Mouse (Mus musculus) hematopoietic multipotent progenitor cell, adult 10-12 weeks (in vitro differentiated cells): ENCODE data around the gene Ifi205. TPM values are rescaled to one million over a fixed set of nuclear protein-coding genes. Genes with fewer than 3 reads are reported as not detected.

Source experiments
- polyA plus RNA-seq: library from polyadenylated mRNA; stranded (reverse); fragments of >175 nt; gene quantifications from 2 replicates; pipeline ENCODE4 v1.2.3, GENCODE M21; 2012; ENCODE audit warnings: low replicate concordance

Gene Ifi205
- polyA plus RNA-seq: 2.0 and 2.1 TPM in 2 replicates

DNA sequence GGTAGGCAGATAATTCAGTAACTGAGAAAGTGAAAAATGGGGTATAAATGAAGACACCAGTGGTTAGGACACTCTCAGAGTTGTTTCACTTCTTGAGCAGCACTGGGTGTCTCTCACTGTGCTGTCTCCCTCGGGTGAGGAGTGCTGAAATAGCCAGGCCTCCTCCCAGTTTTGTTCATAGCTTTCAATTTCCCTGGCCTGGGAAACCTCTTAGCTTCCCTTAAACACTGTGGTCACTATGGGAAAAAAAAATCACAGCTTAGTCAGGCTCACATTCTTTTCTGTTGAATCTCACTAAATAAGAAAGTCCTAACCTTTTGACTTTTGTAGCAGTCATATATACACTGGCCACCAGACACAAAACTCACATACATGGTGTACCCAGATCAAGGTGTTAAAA, at the start of gene Ifi205:
Gene Ifi205, minus strand, starts transcription at position 113 of the 400 bp plus-strand sequence.

DNA sequence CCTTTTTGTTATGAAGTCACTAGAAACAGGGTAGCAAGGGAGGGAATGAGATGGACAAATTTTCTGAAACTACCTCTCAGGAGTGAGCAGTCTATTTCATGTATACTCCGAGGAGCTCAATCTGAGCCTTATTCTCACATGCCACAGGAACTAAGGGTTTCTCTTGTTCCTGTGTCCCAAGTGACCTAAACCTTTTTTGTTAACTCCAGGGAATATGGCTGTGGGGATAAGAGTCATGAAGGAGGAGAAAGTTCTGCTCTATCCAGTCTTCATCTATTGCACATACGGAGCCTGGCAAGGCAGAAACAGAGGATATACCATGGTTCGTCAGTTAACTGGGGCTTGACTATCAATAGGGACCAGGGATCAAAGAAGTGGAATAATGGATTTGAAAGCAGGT, 34.7 kb upstream of the Ifi205 start, which contains the start of gene Olfr430:
Gene Olfr430, plus strand, starts transcription at position 301 of the 400 bp plus-strand sequence.

DNA sequence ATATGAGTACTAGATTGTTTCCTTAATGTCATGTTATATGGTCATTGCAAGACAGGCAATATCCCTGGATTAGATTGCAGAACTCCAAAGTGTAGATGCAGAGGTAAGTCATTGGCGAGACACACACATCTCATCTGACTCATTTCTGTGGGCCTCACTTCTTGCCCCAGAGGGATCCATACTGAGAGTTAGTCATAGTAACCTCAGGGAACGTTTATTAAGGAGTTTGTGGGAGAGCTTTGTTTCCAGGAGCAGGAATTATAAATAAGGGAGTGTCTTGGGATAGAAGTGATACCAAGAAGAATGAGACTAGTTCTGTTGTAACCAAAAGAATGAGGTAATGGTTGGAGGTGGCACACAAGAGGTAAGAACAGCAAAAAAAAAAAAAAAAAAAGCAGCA, 17.3 kb upstream of the Ifi205 start, which contains the start of gene Olfr432:
Gene Olfr432, plus strand, starts transcription at position 313 of the 400 bp plus-strand sequence.

DNA sequence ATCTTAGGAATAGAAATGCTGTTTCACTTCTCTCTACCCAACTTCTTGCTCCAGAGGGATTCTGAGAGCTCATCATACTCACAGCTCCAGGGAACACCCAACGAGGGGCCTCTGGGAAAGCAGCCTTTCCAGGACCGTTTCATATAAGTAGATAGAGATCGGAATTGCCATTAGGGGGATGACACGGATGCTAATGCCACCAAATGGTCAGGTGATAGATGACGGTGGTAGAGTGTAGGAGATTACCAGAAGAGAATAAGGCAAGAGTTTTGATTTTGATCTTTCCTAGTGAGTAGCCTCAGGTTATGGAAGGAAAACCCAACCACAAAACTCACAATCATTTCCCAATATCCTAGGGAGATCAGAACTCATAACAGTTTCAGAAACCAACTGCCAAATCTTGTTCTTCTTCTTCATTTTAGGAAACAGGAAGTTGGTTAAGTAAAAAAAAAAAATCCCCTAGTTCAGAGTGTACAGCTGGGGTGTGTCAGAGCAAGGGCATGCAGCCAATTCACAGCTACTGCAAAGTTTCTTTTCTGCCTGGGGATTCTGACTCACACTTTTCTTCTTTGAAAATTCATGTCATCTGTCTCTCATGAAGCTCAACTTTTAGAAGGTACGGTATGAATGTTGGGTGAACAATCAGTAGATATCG, 9.0 kb upstream of the Ifi205 start, which contains the start of gene Olfr433:
Gene Olfr433, plus strand, starts transcription at position 183 of the 655 bp plus-strand sequence.

DNA sequence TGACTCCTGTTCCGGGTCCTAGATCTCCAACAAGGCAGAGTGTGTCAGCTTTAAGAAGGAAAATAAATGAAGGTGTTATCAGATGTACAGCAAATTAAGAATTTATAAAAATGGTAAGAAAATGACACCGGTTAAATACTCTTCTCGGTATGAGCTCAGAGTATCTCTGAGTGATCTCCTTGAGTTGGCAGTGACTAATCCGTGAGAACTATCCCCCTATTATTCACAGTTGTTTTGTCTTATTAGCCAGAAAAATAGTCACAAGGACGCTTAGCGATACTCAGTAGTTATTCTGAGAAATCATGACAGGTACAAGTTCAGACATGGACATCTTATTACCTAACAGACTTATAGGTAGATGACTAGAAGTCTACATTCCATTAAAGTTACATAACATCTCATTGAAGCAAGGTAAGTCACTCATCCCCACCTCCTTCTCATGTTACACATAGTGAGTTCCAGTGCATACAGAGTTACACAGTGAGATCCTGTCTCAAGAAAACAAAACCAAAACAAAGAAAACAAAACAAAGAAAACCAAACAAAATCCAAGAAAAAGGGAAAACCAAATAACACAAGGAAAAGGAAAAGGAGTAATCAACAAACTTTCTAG, 48.8 kb downstream of the Ifi205 start, which contains the start of gene Ifi202b:
Gene Ifi202b, minus strand, starts transcription at position 51 of the 612 bp plus-strand sequence.

Other genes with a start within 250 kb of the Ifi205 start
- gene Ifi211, start 118.8 kb downstream of the Ifi205 start, polyA plus RNA-seq: 0.35 and 0.53 TPM in 2 replicates
- 35.2 and 52.3 TPM in 2 replicates for gene Mndal, start 89.3 kb downstream of the Ifi205 start, polyA plus RNA-seq
- gene Ifi203, start 89.1 kb downstream of the Ifi205 start, polyA plus RNA-seq: 8.9 and 20.8 TPM in 2 replicates
- 0.44 TPM in 1 of 2 replicates, not detected in the other for gene Ifi202b, start 49.1 kb downstream of the Ifi205 start, polyA plus RNA-seq
- gene Olfr433, start 8.9 kb upstream of the Ifi205 start, polyA plus RNA-seq: 0.15 and 0.42 TPM in 2 replicates
- gene Olfr432, start 17.4 kb upstream of the Ifi205 start, polyA plus RNA-seq: 0.12 TPM in 1 of 2 replicates, not detected in the other
- gene Olfr430, start 34.8 kb upstream of the Ifi205 start, polyA plus RNA-seq: not detected in 2 replicates
- not detected in 2 replicates for gene Olfr429, start 52.5 kb upstream of the Ifi205 start, polyA plus RNA-seq
- gene Olfr427, start 65.1 kb upstream of the Ifi205 start, polyA plus RNA-seq: not detected in 2 replicates
- not detected in 2 replicates for gene Olfr231, start 89.4 kb upstream of the Ifi205 start, polyA plus RNA-seq
- not detected in 2 replicates for gene Olfr424, start 99.7 kb upstream of the Ifi205 start, polyA plus RNA-seq
- not detected in 2 replicates for gene Olfr420, start 123.8 kb upstream of the Ifi205 start, polyA plus RNA-seq
- 0.08 and 3.7 TPM in 2 replicates for gene Spta1, start 141.0 kb upstream of the Ifi205 start, polyA plus RNA-seq
- gene Olfr419, start 220.3 kb upstream of the Ifi205 start, polyA plus RNA-seq: not detected in 2 replicates